In the genomic region with DNA sequence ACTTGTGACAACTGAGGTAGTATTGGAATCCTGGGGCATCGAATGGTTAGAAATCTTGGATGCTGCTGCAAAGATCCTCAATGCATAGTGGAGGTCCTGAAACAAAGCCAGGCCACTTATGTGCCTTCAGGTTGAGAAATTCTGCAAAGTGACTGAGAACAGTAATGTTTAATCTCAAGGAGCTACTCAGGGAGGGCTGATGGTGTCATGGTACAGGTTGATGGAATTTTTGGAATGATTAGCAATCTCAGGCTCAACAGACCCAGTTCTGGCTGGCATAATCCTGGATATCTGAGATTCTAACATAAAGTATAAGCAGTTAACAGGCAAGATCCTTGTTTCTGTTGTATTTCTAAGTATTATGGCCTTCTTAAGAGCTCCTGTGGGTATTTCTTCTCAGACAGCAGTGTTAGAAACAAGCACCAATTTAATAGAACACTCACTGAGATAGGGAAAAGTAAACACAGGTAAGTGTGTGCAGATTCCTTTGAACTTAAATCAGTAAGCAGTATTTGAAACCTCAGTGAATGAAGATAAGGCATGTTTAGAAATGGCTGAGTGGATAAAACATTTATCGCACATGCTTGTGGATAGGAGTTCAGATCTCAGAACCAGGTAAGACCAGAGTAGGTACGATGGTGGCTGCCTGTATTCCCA, we compare ENCODE assay signal across 28 mouse cellular contexts.
DNase-seq lines count a peak whose midpoint lies in the region; ATAC-seq and TF ChIP-seq lines count a peak whose summit lies in the region.
"Had no signal": no experiment of that assay in that cellular context is flagged by ENCODE, and none has a peak within 500 bp of the region (broad histone marks: within the 10 kb centered on the region; RNA-seq: fewer than 3 reads in every experiment).

No protein-coding gene starts in this region.

- no peaks in the 10 kb centered on the region for H3K9me3 ChIP-seq in lung, embryonic 14.5 days (ENCODE audit: low read depth, low read length)
- no peaks in the 10 kb centered on the region for H3K9me3 ChIP-seq in lung, postnatal 0 days (ENCODE audit: low read length)
- no peaks in the 10 kb centered on the region for H3K9me3 ChIP-seq in stomach, embryonic 15.5 days
- no peaks in the 10 kb centered on the region for H3K9me3 ChIP-seq in liver, postnatal 0 days (ENCODE audit: low read length)
- H3K9me3 ChIP-seq: embryonic facial prominence, embryonic 10.5 days; embryonic facial prominence, embryonic 13.5 days; forebrain, embryonic 12.5 days; forebrain, embryonic 15.5 days; heart, embryonic 12.5 days; heart, embryonic 15.5 days had no signal

- CTCF ChIA-PET in Patski (lab: Charles Lee) = no interaction called here

- H3K4me3 ChIP-seq in lung, embryonic 14.5 days (ENCODE audit: low read depth, low read length) = no peak overlapping the region
- no peak overlapping the region for H3K4me3 ChIP-seq in lung, postnatal 0 days (ENCODE audit: low read depth, low read length)
- H3K4me3 ChIP-seq in stomach, embryonic 15.5 days (replicated peaks) = no peak overlapping the region
- H3K4me3 ChIP-seq in liver, postnatal 0 days (ENCODE audit: low read depth, low read length) = no peak overlapping the region
- H3K4me3 ChIP-seq: embryonic facial prominence, embryonic 10.5 days; embryonic facial prominence, embryonic 13.5 days; erythroblast, embryonic 14.5 days; forebrain, embryonic 12.5 days; forebrain, embryonic 15.5 days; heart, embryonic 12.5 days; heart, embryonic 15.5 days had no signal

- no peaks in the 10 kb centered on the region for H3K36me3 ChIP-seq in lung, embryonic 14.5 days (ENCODE audit: insufficient read depth)
- no peaks in the 10 kb centered on the region for H3K36me3 ChIP-seq in lung, postnatal 0 days (ENCODE audit: insufficient read depth, low read length)
- H3K36me3 ChIP-seq in stomach, embryonic 15.5 days = no peaks in the 10 kb centered on the region
- H3K36me3 ChIP-seq in liver, postnatal 0 days (replicated peaks; ENCODE audit: insufficient read depth, low read length) = no peaks in the 10 kb centered on the region
- H3K36me3 ChIP-seq: embryonic facial prominence, embryonic 10.5 days; embryonic facial prominence, embryonic 13.5 days; forebrain, embryonic 12.5 days; forebrain, embryonic 15.5 days; heart, embryonic 12.5 days; heart, embryonic 15.5 days had no signal

- in situ Hi-C loops in Patski (cut with MboI; ENCODE audit: low pct_unique_long_range_greater_than_20kb) = no loop called here

- POLR2A ChIA-PET in Patski (lab: Charles Lee) = no interaction called here

- TF ChIP-seq CTCF in lung, embryonic 14.5 days (IDR thresholded peaks at IDR 0.05; ENCODE audit: low read depth) = no peak
- TF ChIP-seq CTCF in lung, postnatal 0 days (IDR thresholded peaks at IDR 0.05) = no peak
- no peak for TF ChIP-seq CTCF in Patski (IDR thresholded peaks at IDR 0.05)
- no peak for TF ChIP-seq CTCF in liver, postnatal 0 days (IDR thresholded peaks at IDR 0.05; ENCODE audit: low read depth)

- TF ChIP-seq EP300 in lung, postnatal 0 days (IDR thresholded peaks at IDR 0.05) = peak; percentile 70; the same call in 1 of the 2 replicates
- no peak for TF ChIP-seq EP300 in liver, postnatal 0 days (IDR thresholded peaks at IDR 0.05; ENCODE audit: low read depth)

- H3K4me1 ChIP-seq in lung, embryonic 14.5 days (ENCODE audit: insufficient read depth) = no peaks in the 10 kb centered on the region
- H3K4me1 ChIP-seq in lung, postnatal 0 days (ENCODE audit: insufficient read depth, low read depth, low read length) = no peaks in the 10 kb centered on the region
- H3K4me1 ChIP-seq in stomach, embryonic 15.5 days = no peaks in the 10 kb centered on the region
- peaks cover 4% of the 10 kb centered on the region; the same call in 1 of the 2 replicates for H3K4me1 ChIP-seq in liver, postnatal 0 days (ENCODE audit: insufficient read depth)
- H3K4me1 ChIP-seq: embryonic facial prominence, embryonic 10.5 days; embryonic facial prominence, embryonic 13.5 days; forebrain, embryonic 12.5 days; forebrain, embryonic 15.5 days; heart, embryonic 15.5 days had no signal

- no peak overlapping the region for H3K4me2 ChIP-seq in lung, embryonic 14.5 days
- no peak overlapping the region for H3K4me2 ChIP-seq in lung, postnatal 0 days (replicated peaks; ENCODE audit: low read depth, low read length)
- no peak overlapping the region for H3K4me2 ChIP-seq in stomach, embryonic 15.5 days
- no peak overlapping the region for H3K4me2 ChIP-seq in liver, postnatal 0 days (ENCODE audit: low read depth, low read length)
- H3K4me2 ChIP-seq: embryonic facial prominence, embryonic 13.5 days; forebrain, embryonic 12.5 days; forebrain, embryonic 15.5 days; heart, embryonic 12.5 days; heart, embryonic 15.5 days; hindbrain, embryonic 14.5 days had no signal

- 57% methylated on average over 3 of the region's 3 CpGs for WGBS in lung, embryonic 14.5 days
- 49% methylated on average over 3 of the region's 3 CpGs for WGBS in lung, postnatal 0 days
- 69% methylated on average over 3 of the region's 3 CpGs for WGBS in stomach, embryonic 15.5 days
- 73% methylated on average over 3 of the region's 3 CpGs for WGBS in liver, postnatal 0 days (ENCODE audit: insufficient replicate concordance)

- H3K9ac ChIP-seq in lung, embryonic 14.5 days = no peak overlapping the region
- H3K9ac ChIP-seq in lung, postnatal 0 days (replicated peaks; ENCODE audit: low read depth) = no peak overlapping the region
- no peak overlapping the region for H3K9ac ChIP-seq in stomach, embryonic 15.5 days
- H3K9ac ChIP-seq in liver, postnatal 0 days (replicated peaks) = no peak overlapping the region
- H3K9ac ChIP-seq: embryonic facial prominence, embryonic 13.5 days; forebrain, embryonic 12.5 days; forebrain, embryonic 15.5 days; heart, embryonic 12.5 days; heart, embryonic 15.5 days; hindbrain, embryonic 14.5 days had no signal

- no peak overlapping the region for H3K27ac ChIP-seq in lung, embryonic 14.5 days (ENCODE audit: low read depth)
- peak overlapping the region; percentile 26 for H3K27ac ChIP-seq in lung, postnatal 0 days (ENCODE audit: low read length)
- no peak overlapping the region for H3K27ac ChIP-seq in stomach, embryonic 15.5 days
- no peak overlapping the region for H3K27ac ChIP-seq in liver, postnatal 0 days (ENCODE audit: low read depth)
- H3K27ac ChIP-seq: embryonic facial prominence, embryonic 10.5 days; embryonic facial prominence, embryonic 13.5 days; forebrain, embryonic 12.5 days; forebrain, embryonic 15.5 days; heart, embryonic 15.5 days; hindbrain, embryonic 14.5 days had no signal

- no peaks in the 10 kb centered on the region for H3K27me3 ChIP-seq in lung, embryonic 14.5 days (ENCODE audit: insufficient read depth, low read length)
- no peaks in the 10 kb centered on the region for H3K27me3 ChIP-seq in lung, postnatal 0 days (replicated peaks; ENCODE audit: insufficient read depth, low read length)
- H3K27me3 ChIP-seq in Patski = no peaks in the 10 kb centered on the region
- no peaks in the 10 kb centered on the region for H3K27me3 ChIP-seq in stomach, embryonic 15.5 days (replicated peaks)
- no peaks in the 10 kb centered on the region for H3K27me3 ChIP-seq in liver, postnatal 0 days (ENCODE audit: insufficient read depth, low read length)
- H3K27me3 ChIP-seq: embryonic facial prominence, embryonic 13.5 days; forebrain, embryonic 12.5 days; forebrain, embryonic 15.5 days; heart, embryonic 12.5 days; heart, embryonic 15.5 days had no signal

- peak; percentile 38 for DNase-seq in lung, embryonic 14.5 days
- DNase-seq in lung, postnatal 14 days = no peak
- DNase-seq in lung, postnatal 0 days (ENCODE audit: low spot score) = peak; percentile 70
- no peak for DNase-seq in lung, postnatal 25 days (ENCODE audit: low spot score)
- DNase-seq in Patski (ENCODE audit: low read depth, low spot score) = peak; percentile 12
- DNase-seq in liver, postnatal 0 days = no peak
- DNase-seq: adrenal gland, adult 8-10 months; adrenal gland, postnatal 25 days; cerebellum, adult 11-12 months; cerebellum, adult 8-10 months; cerebellum, postnatal 10 days; cerebellum, postnatal 36 days; embryo, embryonic 11 days; gastrocnemius, postnatal 25 days; heart, adult 18-20 months; heart, postnatal 10 days; heart, postnatal 4 days had no signal

- ATAC-seq in lung, embryonic 14.5 days (ENCODE audit: insufficient read depth) = peak; percentile 65; the same call in 1 of the 2 replicates
- ATAC-seq in lung, postnatal 0 days = peak; percentile 92
- no peak for ATAC-seq in Patski
- ATAC-seq in stomach, embryonic 15.5 days (ENCODE audit: insufficient read depth, low FRiP score, low read depth) = peak; percentile 39; the same call in 1 of the 2 replicates
- ATAC-seq in liver, postnatal 0 days = no peak
- ATAC-seq: activated CD4-positive, CD25-positive, alpha-beta regulatory T cell, adult 4 months; CD4-positive, CD25-positive, alpha-beta regulatory T cell, adult 4 months; forebrain, embryonic 15.5 days had no signal

Comparison
In these comparisons a context has a peak if more than half of its experiments do, and no peak if none do; other contexts are left out.
1. DNase-seq: peak in lung, embryonic 14.5 days (single experiment), lung, postnatal 0 days (single experiment) and Patski (single experiment); none in lung, postnatal 14 days (single experiment), lung, postnatal 25 days (single experiment) and liver, postnatal 0 days (single experiment).
2. ATAC-seq: peak in lung, embryonic 14.5 days (single experiment), lung, postnatal 0 days (single experiment) and stomach, embryonic 15.5 days (single experiment); none in Patski (single experiment) and liver, postnatal 0 days (single experiment).